ENCODE assay signal across 19 mouse cellular contexts in genomic region chr4:137737760-137738159, GRCm38 (mm10). TPM values are rescaled to one million over a fixed set of nuclear protein-coding genes. Genes with fewer than 3 reads are reported as not detected.
"Had no signal": no experiment of that assay in that cellular context is flagged by ENCODE, and none has a peak within 500 bp of the region (broad histone marks: within the 10 kb centered on the region; RNA-seq: fewer than 3 reads in every experiment).

No protein-coding gene starts in this region.

- H3K27me3 ChIP-seq: lung, embryonic 15.5 days; midbrain, embryonic 13.5 days; midbrain, embryonic 15.5 days; neural tube, embryonic 12.5 days; stomach, embryonic 15.5 days had no signal

- H3K4me2 ChIP-seq: lung, embryonic 15.5 days; midbrain, embryonic 11.5 days; midbrain, embryonic 13.5 days; midbrain, embryonic 15.5 days; neural tube, embryonic 12.5 days; stomach, embryonic 15.5 days had no signal

- H3K27ac ChIP-seq: lung, embryonic 15.5 days; macrophage; midbrain, embryonic 13.5 days; midbrain, embryonic 15.5 days; neural tube, embryonic 12.5 days; stomach, embryonic 15.5 days; stomach, postnatal 0 days had no signal

- H3K4me3 ChIP-seq: lung, embryonic 15.5 days; megakaryocyte, embryonic 14.5 days; midbrain, embryonic 13.5 days; midbrain, embryonic 15.5 days; neural tube, embryonic 12.5 days; stomach, embryonic 15.5 days had no signal

- H3K36me3 ChIP-seq: lung, embryonic 15.5 days; midbrain, embryonic 13.5 days; midbrain, embryonic 15.5 days; neural tube, embryonic 12.5 days; stomach, embryonic 15.5 days had no signal

- H3K9ac ChIP-seq: lung, embryonic 15.5 days; midbrain, embryonic 13.5 days; midbrain, embryonic 15.5 days; neural tube, embryonic 12.5 days; stomach, embryonic 15.5 days had no signal

- ATAC-seq: lung, postnatal 0 days; midbrain, embryonic 13.5 days; midbrain, embryonic 15.5 days had no signal

- H3K9me3 ChIP-seq: lung, embryonic 15.5 days; megakaryocyte, embryonic 14.5 days; midbrain, embryonic 13.5 days; midbrain, embryonic 15.5 days; neural tube, embryonic 12.5 days; stomach, embryonic 15.5 days had no signal

- DNase-seq: lung, adult 2 months; lung, postnatal 14 days; lung, postnatal 36 days; right cerebral cortex, postnatal 14 days; thymus, adult 2 months; thymus, postnatal 25 days; thymus, postnatal 4 days had no signal

RNA-seq across cellular contexts. Expression of gene Alpl, which starts 58.4 kb away (rescaled TPM):
- total RNA-seq: megakaryocyte progenitor cell, adult 5-6 weeks; monocyte, adult 5-6 weeks had no signal
- polyA plus RNA-seq: macrophage had no signal
